In genomic region chr8:69919876-69920662, GRCm38 (mm10) we compare ENCODE assay signal across 8 mouse cellular contexts. TPM values are rescaled to one million over a fixed set of nuclear protein-coding genes. Genes with fewer than 3 reads are reported as not detected.
DNase-seq lines count a peak whose midpoint lies in the region; ATAC-seq lines count a peak whose summit lies in the region.

No protein-coding gene starts in this region.

- H3K9ac ChIP-seq in hindbrain, embryonic 12.5 days, result no peak overlapping the region
- H3K9ac ChIP-seq in limb, embryonic 15.5 days, result no peak overlapping the region
- H3K9ac ChIP-seq in midbrain, embryonic 14.5 days (replicated peaks; ENCODE audit: low read length), result peak overlapping the region; percentile 21; the same call in 1 of the 2 replicates

- peaks cover 26% of the 10 kb centered on the region for H3K4me1 ChIP-seq in forebrain, embryonic 10.5 days
- peaks cover 18% of the 10 kb centered on the region for H3K4me1 ChIP-seq in hindbrain, embryonic 12.5 days
- peaks cover 23% of the 10 kb centered on the region for H3K4me1 ChIP-seq in limb, embryonic 15.5 days
- peaks cover 16% of the 10 kb centered on the region for H3K4me1 ChIP-seq in midbrain, embryonic 14.5 days (ENCODE audit: control insufficient read depth, insufficient read depth, low read length)

- peak overlapping the region; percentile 19; the same call in 1 of the 2 replicates for H3K4me2 ChIP-seq in hindbrain, embryonic 12.5 days (replicated peaks)
- H3K4me2 ChIP-seq in limb, embryonic 15.5 days, result no peak overlapping the region
- H3K4me2 ChIP-seq in midbrain, embryonic 14.5 days (ENCODE audit: low read length), result peak overlapping the region; percentile 23; the same call in 1 of the 2 replicates

- DNase-seq in cerebellum, adult 9-10 months, result peak; percentile 42
- no peak for DNase-seq in cerebellum, adult 11-12 months
- peak; percentile 73 for DNase-seq in adipocyte (ENCODE audit: low spot score)
- DNase-seq in forebrain, embryonic 10.5 days (ENCODE audit: extremely low spot score, low spot score), result peak; percentile 59
- DNase-seq in midbrain, embryonic 14.5 days, result peak; percentile 86
- DNase-seq in telencephalon, adult 2 months (ENCODE audit: low read depth, low spot score), result peak; percentile 33

- WGBS in forebrain, embryonic 10.5 days, result 63% methylated on average over 11 of the region's 11 CpGs
- WGBS in hindbrain, embryonic 12.5 days, result 44% methylated on average over 11 of the region's 11 CpGs
- 44% methylated on average over 11 of the region's 11 CpGs for WGBS in limb, embryonic 15.5 days
- 47% methylated on average over 11 of the region's 11 CpGs for WGBS in midbrain, embryonic 14.5 days

- peak overlapping the region; percentile 79 for H3K27ac ChIP-seq in forebrain, embryonic 10.5 days
- H3K27ac ChIP-seq in hindbrain, embryonic 12.5 days, result peak overlapping the region; percentile 83
- peak overlapping the region; percentile 55 for H3K27ac ChIP-seq in limb, embryonic 15.5 days
- H3K27ac ChIP-seq in midbrain, embryonic 14.5 days (replicated peaks; ENCODE audit: low read depth, low read length), result peak overlapping the region; percentile 83

- no peak overlapping the region for H3K4me3 ChIP-seq in forebrain, embryonic 10.5 days
- H3K4me3 ChIP-seq in hindbrain, embryonic 12.5 days, result no peak overlapping the region
- H3K4me3 ChIP-seq in limb, embryonic 15.5 days, result no peak overlapping the region
- no peak overlapping the region for H3K4me3 ChIP-seq in midbrain, embryonic 14.5 days (replicated peaks; ENCODE audit: low read depth, low read length)

- peak; percentile 66 for ATAC-seq in hindbrain, embryonic 12.5 days (ENCODE audit: low FRiP score)
- no peak; the same call in 1 of the 2 replicates for ATAC-seq in limb, embryonic 15.5 days (ENCODE audit: insufficient number of reproducible peaks, low FRiP score, low TSS enrichment, low read depth)
- peak; percentile 72 for ATAC-seq in midbrain, embryonic 14.5 days (ENCODE audit: low FRiP score, low TSS enrichment)

- peaks cover 76% of the 10 kb centered on the region for H3K36me3 ChIP-seq in forebrain, embryonic 10.5 days (replicated peaks)
- peaks cover 32% of the 10 kb centered on the region for H3K36me3 ChIP-seq in hindbrain, embryonic 12.5 days
- H3K36me3 ChIP-seq in limb, embryonic 15.5 days, result peaks cover 29% of the 10 kb centered on the region
- H3K36me3 ChIP-seq in midbrain, embryonic 14.5 days (ENCODE audit: control insufficient read depth, insufficient read depth, low read length), result peaks cover 25% of the 10 kb centered on the region

- no peaks in the 10 kb centered on the region for H3K9me3 ChIP-seq in forebrain, embryonic 10.5 days
- no peaks in the 10 kb centered on the region for H3K9me3 ChIP-seq in hindbrain, embryonic 12.5 days (replicated peaks)
- no peaks in the 10 kb centered on the region for H3K9me3 ChIP-seq in limb, embryonic 15.5 days
- no peaks in the 10 kb centered on the region for H3K9me3 ChIP-seq in midbrain, embryonic 14.5 days (ENCODE audit: control insufficient read depth, low read length)

- H3K27me3 ChIP-seq in forebrain, embryonic 10.5 days (ENCODE audit: poor library complexity, severe bottlenecking), result no peaks in the 10 kb centered on the region
- H3K27me3 ChIP-seq in hindbrain, embryonic 12.5 days, result no peaks in the 10 kb centered on the region
- no peaks in the 10 kb centered on the region for H3K27me3 ChIP-seq in limb, embryonic 15.5 days
- no peaks in the 10 kb centered on the region for H3K27me3 ChIP-seq in midbrain, embryonic 14.5 days (ENCODE audit: control insufficient read depth, insufficient read depth, low read length)

RNA-seq across cellular contexts. Expression of gene Yjefn3, which starts 17.6 kb away (rescaled TPM):
- polyA plus RNA-seq in forebrain, embryonic 10.5 days (2016; fragmentation: Nextera tagmentation; extraction: Ambion mirVana), result 3.8 and 5.1 TPM in 2 replicates
- polyA plus RNA-seq in hindbrain, embryonic 12.5 days (2016; fragmentation: Nextera tagmentation; extraction: Ambion mirVana), result 10.1 and 12.4 TPM in 2 replicates
- polyA plus RNA-seq in limb, embryonic 15.5 days (2015; fragmentation: Nextera tagmentation; extraction: Ambion mirVana), result 3.7 and 6.4 TPM in 2 replicates
- 8.4 and 11.9 TPM in 2 replicates for polyA plus RNA-seq in midbrain, embryonic 14.5 days (2014; fragmentation: Nextera tagmentation; extraction: Ambion mirVana)

RNA-seq across cellular contexts. Expression of gene Ndufa13, which starts 17.7 kb away (rescaled TPM):
- 165 and 170 TPM in 2 replicates for polyA plus RNA-seq in forebrain, embryonic 10.5 days (2016; fragmentation: Nextera tagmentation; extraction: Ambion mirVana)
- 160 and 167 TPM in 2 replicates for polyA plus RNA-seq in hindbrain, embryonic 12.5 days (2016; fragmentation: Nextera tagmentation; extraction: Ambion mirVana)
- 168 and 176 TPM in 2 replicates for polyA plus RNA-seq in limb, embryonic 15.5 days (2015; fragmentation: Nextera tagmentation; extraction: Ambion mirVana)
- 170 and 211 TPM in 2 replicates for polyA plus RNA-seq in midbrain, embryonic 14.5 days (2014; fragmentation: Nextera tagmentation; extraction: Ambion mirVana)

RNA-seq across cellular contexts. Expression of gene Tssk6, which starts 18.1 kb away (rescaled TPM):
- polyA plus RNA-seq in forebrain, embryonic 10.5 days (2016; fragmentation: Nextera tagmentation; extraction: Ambion mirVana), result 5.1 and 5.3 TPM in 2 replicates
- 4.1 and 4.7 TPM in 2 replicates for polyA plus RNA-seq in hindbrain, embryonic 12.5 days (2016; fragmentation: Nextera tagmentation; extraction: Ambion mirVana)
- polyA plus RNA-seq in limb, embryonic 15.5 days (2015; fragmentation: Nextera tagmentation; extraction: Ambion mirVana), result 3.2 and 4.2 TPM in 2 replicates
- polyA plus RNA-seq in midbrain, embryonic 14.5 days (2014; fragmentation: Nextera tagmentation; extraction: Ambion mirVana), result 5.1 TPM in 2 replicates

RNA-seq across cellular contexts. Expression of gene Cilp2, which starts 32.6 kb away (rescaled TPM):
- 0.36 and 0.53 TPM in 2 replicates for polyA plus RNA-seq in forebrain, embryonic 10.5 days (2016; fragmentation: Nextera tagmentation; extraction: Ambion mirVana)
- 1.2 and 1.5 TPM in 2 replicates for polyA plus RNA-seq in hindbrain, embryonic 12.5 days (2016; fragmentation: Nextera tagmentation; extraction: Ambion mirVana)
- polyA plus RNA-seq in limb, embryonic 15.5 days (2015; fragmentation: Nextera tagmentation; extraction: Ambion mirVana), result 2.9 and 3.7 TPM in 2 replicates
- polyA plus RNA-seq in midbrain, embryonic 14.5 days (2014; fragmentation: Nextera tagmentation; extraction: Ambion mirVana), result 3.1 and 4.6 TPM in 2 replicates
